Mouse (Mus musculus) adrenal gland, adult 8-10 months (tissue): Measurements from ENCODE around the gene Prl4a1. TPM values are rescaled to one million over a fixed set of nuclear protein-coding genes. Genes with fewer than 3 reads are reported as not detected.
"Not testable (repeated sequence)": the region's sequence is repeated elsewhere in the genome, so short reads cannot be mapped to it uniquely, and the experiment has no call there.

Source experiments
- DNase-seq: peaks from one replicate; pipeline ENCODE4 v3.0.0; 2022
- total RNA-seq, 4 experiments: library from RNA; stranded (reverse); gene quantifications; 2 replicates each; pipeline ENCODE4 v1.2.4; 2022

The Prl4a1 gene
- total RNA-seq = not detected

- DNase-seq = no peak
Measured at GRCm38 (mm10) chr13:28015912-28016311, at the start of gene Prl4a1. Prl4a1 (plus strand) TSS chr13:28016212.

GRCm38 (mm10) chr13:27972931-27973330 is 43.1 kb upstream of the Prl4a1 start:
- DNase-seq = no peak

GRCm38 (mm10) chr13:27974281-27974680 is 41.7 kb upstream of the Prl4a1 start:
- not testable (repeated sequence) for DNase-seq

- no peak for DNase-seq
Measured at GRCm38 (mm10) chr13:27977646-27978045, 38.4 kb upstream of the Prl4a1 start.

- DNase-seq = not testable (repeated sequence)
Measured at GRCm38 (mm10) chr13:27996557-27996956, 19.5 kb upstream of the Prl4a1 start.

GRCm38 (mm10) chr13:28029330-28029729 is 13.3 kb downstream of the Prl4a1 start:
- no peak for DNase-seq

- DNase-seq = no peak
Measured at GRCm38 (mm10) chr13:28069315-28069714, 53.3 kb downstream of the Prl4a1 start.

Other genes with a start within 250 kb of the Prl4a1 start
- not detected for gene Prl7c1, start 235.4 kb upstream of the Prl4a1 start, total RNA-seq
- not detected for gene Prl2a1, start 214.6 kb upstream of the Prl4a1 start, total RNA-seq
- not detected for gene Prl2c1, start 166.9 kb upstream of the Prl4a1 start, total RNA-seq
- not detected for gene Prl5a1, start 126.3 kb downstream of the Prl4a1 start, total RNA-seq
- gene Gm11361, start 241.3 kb downstream of the Prl4a1 start, total RNA-seq = 100 to 1,000 TPM; 174 to 197 (median 180) TPM